Mouse (Mus musculus): ENCODE results near the gene Tigd2.

Tigd2 gene

DNA sequence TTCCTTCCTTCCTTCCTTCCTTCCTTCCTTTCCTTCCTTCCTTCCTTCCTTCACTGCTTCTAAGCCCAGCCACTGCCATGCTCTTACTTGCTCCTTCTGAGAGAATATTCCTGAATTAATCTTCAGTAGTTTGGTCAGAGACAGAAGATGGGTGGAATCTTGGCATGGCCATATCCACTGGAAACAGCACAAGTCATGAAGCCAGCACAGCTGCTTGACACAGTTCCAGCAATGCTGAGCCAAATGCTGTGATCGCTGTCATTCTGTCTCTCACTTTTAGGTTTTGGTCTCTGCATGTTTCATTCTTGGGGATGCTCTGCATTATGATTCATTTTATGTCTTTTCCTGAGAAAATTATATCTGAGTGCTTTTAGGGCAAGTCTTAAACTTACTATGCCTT is 47.2 kb downstream of the Tigd2 start:
- DNase-seq (ENCODE audit: low spot score in 2 of 2) = no peak

Measured in urinary bladder, postnatal 4 days (tissue).